Mouse (Mus musculus) intestine, postnatal 0 days (tissue): Measurements from ENCODE around the gene Gm11116. TPM values are rescaled to one million over a fixed set of nuclear protein-coding genes. Genes with fewer than 3 reads are reported as not detected.
"Not testable (repeated sequence)": the region's sequence is repeated elsewhere in the genome, so short reads cannot be mapped to it uniquely, and the experiment has no call there.

Experiments used
- ATAC-seq: fragments of 200-750 bp; cut with Nextera tagmentation; 2 replicates; pipeline ENCODE4 v1.8.0; 2017; ENCODE audit warnings: mild to moderate bottlenecking, moderate TSS enrichment, moderate library complexity
- H3K27ac ChIP-seq: fragments of 300-500 bp; sonication (generic); 2 replicates; pipeline ENCODE4 v1.5.1; 2014; ENCODE audit warnings: mild to moderate bottlenecking, low read depth, low read length, moderate library complexity
- H3K27me3 ChIP-seq: fragments of 300-500 bp; sonication (generic); replicated peaks from 2 replicates; pipeline ENCODE4 v1.6.1; 2014; ENCODE audit warnings: low read length, mixed read lengths; ENCODE audit not compliant: control insufficient read depth, insufficient read depth
- H3K36me3 ChIP-seq: fragments of 300-500 bp; sonication (generic); 2 replicates; pipeline ENCODE4 v1.6.1; 2014; ENCODE audit warnings: mild to moderate bottlenecking, moderate library complexity; ENCODE audit not compliant: control insufficient read depth, insufficient read depth
- H3K4me1 ChIP-seq: fragments of 300-500 bp; sonication (generic); replicated peaks from 2 replicates; pipeline ENCODE4 v1.6.1; 2014; ENCODE audit warnings: antibody characterized with exemption, low read length, mixed read lengths; ENCODE audit not compliant: control insufficient read depth, insufficient read depth
- H3K4me2 ChIP-seq: fragments of 300-500 bp; sonication (generic); replicated peaks from 2 replicates; pipeline ENCODE4 v1.6.1; 2014; ENCODE audit warnings: low read depth, mild to moderate bottlenecking, moderate library complexity
- H3K4me3 ChIP-seq: fragments of 300-500 bp; sonication (generic); 2 replicates; pipeline ENCODE4 v1.5.1; 2014; ENCODE audit warnings: low read depth, low read length
- H3K9ac ChIP-seq: fragments of 300-500 bp; sonication (generic); 2 replicates; pipeline ENCODE4 v1.6.1; 2014; ENCODE audit warnings: mild to moderate bottlenecking, low read depth, low read length
- H3K9me3 ChIP-seq: fragments of 300-500 bp; sonication (generic); 2 replicates; pipeline ENCODE4 v1.6.1; 2016; ENCODE audit warnings: mixed run types; ENCODE audit not compliant: control insufficient read depth
- CTCF ChIP-seq: sonication (generic); IDR thresholded peaks from 2 replicates; pipeline ENCODE4 v1.5.1; 2016; ENCODE audit warnings: low read depth, mild to moderate bottlenecking, control low read depth, antibody characterized with exemption, moderate library complexity
- WGBS: fragments of 180-500 bp; shearing (Covaris S2); extraction: QIAGEN DNeasy Blood & Tissue Kit; methylation state at CpG from one replicate; pipeline ENCODE4 v1.1.7; 2014; 5-methylcytosine and 5-hydroxymethylcytosine counted together
- polyA plus RNA-seq: library from polyadenylated mRNA; unstranded; fragments of >200 nt; fragmentation: Nextera tagmentation; extraction: Ambion mirVana; gene quantifications from 2 replicates; pipeline ENCODE4 v1.2.1, GENCODE M21; 2015

Gm11116 gene
- not detected in 2 replicates for polyA plus RNA-seq

GRCm38 (mm10) chr5:88111430-88111829 is at the start of gene Gm11116:
TSS of gene Gm11116 (minus strand) at chr5:88111530.
- H3K9me3 ChIP-seq, result no peaks in the 10 kb centered on the region
- H3K9ac ChIP-seq, result no peak within 1 kb of the TSS
- TF ChIP-seq CTCF, result no peak
- WGBS, result 73% methylated on average over 1 of the region's 1 CpGs
- H3K4me3 ChIP-seq, result no peak within 1 kb of the TSS
- no peak within 1 kb of the TSS for H3K4me2 ChIP-seq
- H3K4me1 ChIP-seq, result no peaks in the 10 kb centered on the region
- no peak for ATAC-seq
- H3K27ac ChIP-seq, result no peak within 1 kb of the TSS
- no peaks in the 10 kb centered on the region for H3K27me3 ChIP-seq
- H3K36me3 ChIP-seq, result no peaks in the 10 kb centered on the region

DNA sequence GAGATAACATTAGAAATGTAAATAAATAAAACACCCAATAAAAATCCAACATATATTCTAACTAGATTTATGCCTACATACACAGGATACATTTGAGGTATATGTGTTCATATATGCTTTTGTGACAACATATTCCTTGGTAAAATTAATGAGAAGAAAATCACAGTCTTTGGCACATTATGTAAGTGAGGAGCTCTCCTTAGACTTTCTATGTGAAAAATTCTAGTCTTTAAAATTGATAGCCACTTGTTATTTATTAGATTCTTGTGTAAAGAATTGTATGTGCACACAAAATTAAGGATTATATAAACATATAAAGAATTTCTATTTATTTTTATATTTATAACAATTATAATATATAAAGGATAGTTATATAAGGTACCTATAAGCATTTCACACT is 42.7 kb upstream of the Gm11116 start, which contains the start of gene Gm11115:
Gm11115 (minus strand) TSS at position 101 of the 400 bp plus-strand sequence.
- no peak for ATAC-seq
- Histone ChIP-seq H3K4me2 (no peak within 1 kb of the TSS), H3K9me3 (no peaks in the 10 kb centered on the region), H3K36me3 (no peaks in the 10 kb centered on the region), H3K4me3 (no peak within 1 kb of the TSS), H3K27me3 (no peaks in the 10 kb centered on the region), H3K4me1 (no peaks in the 10 kb centered on the region), H3K9ac (no peak within 1 kb of the TSS), H3K27ac (no peak within 1 kb of the TSS)
- TF ChIP-seq CTCF, result no peak

DNA sequence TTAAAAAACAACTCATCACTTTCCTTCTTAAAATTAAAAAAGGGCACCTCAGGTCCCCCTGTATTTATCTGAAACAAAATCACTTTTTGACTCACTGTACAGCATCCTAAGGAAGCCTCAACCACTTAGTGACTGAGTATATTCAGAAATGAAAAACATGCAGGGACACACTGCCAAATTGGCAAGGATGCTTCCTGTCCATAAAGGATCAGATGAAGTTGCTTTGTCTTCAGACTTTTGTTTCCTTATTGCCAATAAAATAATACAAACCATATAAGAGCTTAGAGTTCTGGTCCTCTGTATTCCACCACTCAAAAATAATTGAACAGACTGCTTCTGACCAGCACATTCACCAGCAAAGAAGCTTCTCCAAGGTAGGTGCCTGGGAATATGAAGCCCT is 25.1 kb downstream of the Gm11116 start, which contains the start of gene Smr2:
Smr2 (plus strand) TSS at position 301 of the 400 bp plus-strand sequence.
- H3K4me3 ChIP-seq, H3K36me3 ChIP-seq, H3K9ac ChIP-seq, H3K27me3 ChIP-seq, H3K27ac ChIP-seq, H3K9me3 ChIP-seq, ATAC-seq, H3K4me1 ChIP-seq, H3K4me2 ChIP-seq: not testable (repeated sequence)

Other genes with a start within 250 kb of the Gm11116 start
- not detected in 2 replicates for gene Odam, start 226.5 kb downstream of the Gm11116 start, polyA plus RNA-seq
- gene Csn3, start 186.0 kb downstream of the Gm11116 start, polyA plus RNA-seq, result 0.97 and 2.3 TPM in 2 replicates
- not detected in 2 replicates for gene 2310003L06Rik, start 142.1 kb downstream of the Gm11116 start, polyA plus RNA-seq
- not detected in 2 replicates for gene Gm28434, start 142.0 kb downstream of the Gm11116 start, polyA plus RNA-seq
- gene Cabs1, start 132.1 kb downstream of the Gm11116 start, polyA plus RNA-seq, result not detected in 2 replicates
- gene Smr3a, start 109.0 kb downstream of the Gm11116 start, polyA plus RNA-seq, result not detected in 2 replicates
- not detected in 2 replicates for gene Smr2, start 25.0 kb downstream of the Gm11116 start, polyA plus RNA-seq
- gene Gm11115, start 42.6 kb upstream of the Gm11116 start, polyA plus RNA-seq, result not detected in 2 replicates
- gene Gm7714, start 157.4 kb upstream of the Gm11116 start, polyA plus RNA-seq, result not detected in 2 replicates
- gene Prol1, start 205.8 kb upstream of the Gm11116 start, polyA plus RNA-seq, result not detected in 2 replicates